Mouse (Mus musculus) intestine, postnatal 0 days (tissue): ENCODE measurements around the gene Mbtd1. TPM values are rescaled to one million over a fixed set of nuclear protein-coding genes. Genes with fewer than 3 reads are reported as not detected.
A peak's percentile ranks its signal among the peaks of the same experiment; 100 is the strongest.

Experiments
- ATAC-seq: fragments of 200-750 bp; cut with Nextera tagmentation; 2 replicates; pipeline ENCODE4 v1.8.0; 2017; ENCODE audit warnings: mild to moderate bottlenecking, moderate TSS enrichment, moderate library complexity
- H3K27ac ChIP-seq: fragments of 300-500 bp; sonication (generic); 2 replicates; pipeline ENCODE4 v1.5.1; 2014; ENCODE audit warnings: mild to moderate bottlenecking, low read depth, low read length, moderate library complexity
- H3K27me3 ChIP-seq: fragments of 300-500 bp; sonication (generic); replicated peaks from 2 replicates; pipeline ENCODE4 v1.6.1; 2014; ENCODE audit warnings: low read length, mixed read lengths; ENCODE audit not compliant: control insufficient read depth, insufficient read depth
- H3K36me3 ChIP-seq: fragments of 300-500 bp; sonication (generic); 2 replicates; pipeline ENCODE4 v1.6.1; 2014; ENCODE audit warnings: mild to moderate bottlenecking, moderate library complexity; ENCODE audit not compliant: control insufficient read depth, insufficient read depth
- H3K4me1 ChIP-seq: fragments of 300-500 bp; sonication (generic); replicated peaks from 2 replicates; pipeline ENCODE4 v1.6.1; 2014; ENCODE audit warnings: antibody characterized with exemption, low read length, mixed read lengths; ENCODE audit not compliant: control insufficient read depth, insufficient read depth
- H3K4me2 ChIP-seq: fragments of 300-500 bp; sonication (generic); replicated peaks from 2 replicates; pipeline ENCODE4 v1.6.1; 2014; ENCODE audit warnings: low read depth, mild to moderate bottlenecking, moderate library complexity
- H3K4me3 ChIP-seq: fragments of 300-500 bp; sonication (generic); 2 replicates; pipeline ENCODE4 v1.5.1; 2014; ENCODE audit warnings: low read depth, low read length
- H3K9ac ChIP-seq: fragments of 300-500 bp; sonication (generic); 2 replicates; pipeline ENCODE4 v1.6.1; 2014; ENCODE audit warnings: mild to moderate bottlenecking, low read depth, low read length
- H3K9me3 ChIP-seq: fragments of 300-500 bp; sonication (generic); 2 replicates; pipeline ENCODE4 v1.6.1; 2016; ENCODE audit warnings: mixed run types; ENCODE audit not compliant: control insufficient read depth
- CTCF ChIP-seq: sonication (generic); IDR thresholded peaks from 2 replicates; pipeline ENCODE4 v1.5.1; 2016; ENCODE audit warnings: low read depth, mild to moderate bottlenecking, control low read depth, antibody characterized with exemption, moderate library complexity
- WGBS: fragments of 180-500 bp; shearing (Covaris S2); extraction: QIAGEN DNeasy Blood & Tissue Kit; methylation state at CpG from one replicate; pipeline ENCODE4 v1.1.7; 2014; 5-methylcytosine and 5-hydroxymethylcytosine counted together
- polyA plus RNA-seq: library from polyadenylated mRNA; unstranded; fragments of >200 nt; fragmentation: Nextera tagmentation; extraction: Ambion mirVana; gene quantifications from 2 replicates; pipeline ENCODE4 v1.2.1, GENCODE M21; 2015

Mbtd1 gene
- polyA plus RNA-seq, 1 experiment from 2014 or later, result 9.4 TPM

DNA sequence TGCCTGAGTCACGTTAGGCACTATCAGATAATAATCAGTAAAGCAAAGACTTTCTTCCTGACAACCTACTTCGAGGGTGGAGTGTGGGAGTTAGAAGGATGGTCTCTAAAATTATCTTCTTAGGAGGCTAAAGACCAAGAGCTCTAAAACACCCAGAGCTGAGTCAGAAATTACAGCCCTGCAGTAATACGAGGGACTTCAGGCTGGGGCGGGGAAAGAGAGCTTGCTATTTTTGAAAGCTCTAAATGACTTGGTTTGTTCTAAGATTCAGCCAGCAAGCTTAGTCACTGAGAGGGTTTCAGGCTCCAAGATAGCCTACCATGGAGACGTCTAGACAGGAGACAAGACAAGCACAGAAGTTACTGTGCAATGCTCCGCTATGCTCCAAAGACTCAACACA is 79.7 kb downstream of the Mbtd1 start:
- Histone ChIP-seq H3K4me2 (no peak overlapping the region), H3K4me3 (no peak overlapping the region), H3K4me1 (no peaks in the 10 kb centered on the region), H3K9me3 (no peaks in the 10 kb centered on the region), H3K9ac (no peak overlapping the region), H3K27ac (peak overlapping the region; percentile 15; the same call in 1 of the 2 replicates), H3K36me3 (peaks cover 32% of the 10 kb centered on the region), H3K27me3 (no peaks in the 10 kb centered on the region)
- TF ChIP-seq CTCF, result no peak
- no peak for ATAC-seq
- WGBS, result 76% methylated on average over 6 of the region's 6 CpGs

- peaks cover 25% of the 10 kb centered on the region for H3K36me3 ChIP-seq
- H3K4me1 ChIP-seq, result no peaks in the 10 kb centered on the region
- 2% methylated on average over 11 of the region's 11 CpGs for WGBS
- peak overlapping the region; percentile 55; the same call in 1 of the 2 replicates for H3K27ac ChIP-seq
- H3K9me3 ChIP-seq, result no peaks in the 10 kb centered on the region
- peak overlapping the region; percentile 69 for H3K4me3 ChIP-seq
- ATAC-seq, result no peak
- H3K9ac ChIP-seq, result peak overlapping the region; percentile 48
- no peak for TF ChIP-seq CTCF
- H3K4me2 ChIP-seq, result peak overlapping the region; percentile 77
- no peaks in the 10 kb centered on the region for H3K27me3 ChIP-seq
Measured at GRCm38 (mm10) chr11:93967381-93967780, 81.7 kb downstream of the Mbtd1 start.

DNA sequence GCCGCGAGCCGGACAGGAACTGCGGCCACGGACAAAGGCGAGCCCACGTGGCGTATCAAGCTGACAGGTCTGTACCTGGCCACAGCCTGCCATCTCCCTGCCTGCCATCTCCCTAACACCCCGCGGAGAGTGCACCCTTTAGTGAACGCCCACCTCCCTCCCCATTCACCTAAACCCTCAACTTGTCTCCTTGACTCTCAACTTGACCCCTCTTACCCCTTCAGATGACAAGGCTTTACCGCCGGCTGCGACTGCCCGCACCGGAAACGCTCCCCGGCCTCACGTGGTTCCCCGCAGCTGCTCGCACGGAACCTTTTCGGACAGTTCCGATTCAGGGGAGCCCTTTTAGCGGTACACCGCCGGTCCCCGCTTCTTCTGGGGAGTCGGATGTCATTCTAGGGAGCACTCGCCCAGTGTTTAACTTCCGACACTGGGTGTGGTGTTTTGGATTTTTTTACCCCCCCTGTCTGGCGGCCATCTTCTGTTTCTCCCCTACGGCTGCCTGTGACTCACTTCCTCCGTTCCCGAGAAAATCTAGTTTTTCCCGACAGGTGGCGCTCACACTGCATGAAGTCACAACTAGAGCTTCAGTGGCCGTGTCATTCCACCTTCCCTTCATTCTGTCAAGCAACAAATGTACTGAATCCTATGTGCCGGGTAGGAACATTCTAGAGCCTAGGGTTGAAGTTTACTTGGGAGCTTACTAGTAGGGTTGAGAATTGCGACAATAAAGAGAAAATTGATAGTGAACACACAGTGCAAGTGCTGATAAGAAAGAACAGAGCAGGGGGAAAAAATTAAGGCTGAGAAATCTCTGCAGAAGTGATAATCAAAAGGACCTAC is 82.6 kb downstream of the Mbtd1 start, which contains the start of the genes Gm20390 and Nme1:
TSS of gene Gm20390 (minus strand) at position 289 of the 843 bp plus-strand sequence.
TSS of gene Nme1 (minus strand) at position 517 of the 843 bp plus-strand sequence.
- Histone ChIP-seq H3K9ac (peak within 1 kb of the TSS; percentile 48), H3K36me3 (peaks cover 18% of the 10 kb centered on the region), H3K4me3 (peak within 1 kb of the TSS; percentile 69), H3K27me3 (no peaks in the 10 kb centered on the region), H3K9me3 (no peaks in the 10 kb centered on the region), H3K27ac (peak within 1 kb of the TSS; percentile 55; the same call in 1 of the 2 replicates), H3K4me2 (peak within 1 kb of the TSS; percentile 77), H3K4me1 (no peaks in the 10 kb centered on the region)
- peak; percentile 98 for ATAC-seq
- peak; percentile 95 for TF ChIP-seq CTCF
- under 1% methylated on average over 40 of the region's 40 CpGs for WGBS

- H3K4me2 ChIP-seq, result peak overlapping the region; percentile 48; the same call in 1 of the 2 replicates
- WGBS, result 33% methylated on average over 6 of the region's 6 CpGs
- no peaks in the 10 kb centered on the region for H3K9me3 ChIP-seq
- no peaks in the 10 kb centered on the region for H3K27me3 ChIP-seq
- no peak for ATAC-seq
- H3K9ac ChIP-seq, result no peak overlapping the region
- TF ChIP-seq CTCF, result no peak
- no peak overlapping the region for H3K27ac ChIP-seq
- no peaks in the 10 kb centered on the region for H3K4me1 ChIP-seq
- peak overlapping the region; percentile 9; the same call in 1 of the 2 replicates for H3K4me3 ChIP-seq
- peaks cover 12% of the 10 kb centered on the region for H3K36me3 ChIP-seq
Measured at GRCm38 (mm10) chr11:93968848-93969128, 83.1 kb downstream of the Mbtd1 start.

- no peaks in the 10 kb centered on the region for H3K9me3 ChIP-seq
- H3K4me2 ChIP-seq, result no peak overlapping the region; the same call in 1 of the 2 replicates
- H3K9ac ChIP-seq, result no peak overlapping the region
- no peaks in the 10 kb centered on the region for H3K4me1 ChIP-seq
- peaks cover 11% of the 10 kb centered on the region for H3K36me3 ChIP-seq
- TF ChIP-seq CTCF, result no peak
- no peak overlapping the region for H3K4me3 ChIP-seq
- H3K27me3 ChIP-seq, result no peaks in the 10 kb centered on the region
- 92% methylated on average over 6 of the region's 6 CpGs for WGBS
- no peak overlapping the region for H3K27ac ChIP-seq
- no peak for ATAC-seq
Measured at GRCm38 (mm10) chr11:93969171-93969570, 83.5 kb downstream of the Mbtd1 start.

DNA sequence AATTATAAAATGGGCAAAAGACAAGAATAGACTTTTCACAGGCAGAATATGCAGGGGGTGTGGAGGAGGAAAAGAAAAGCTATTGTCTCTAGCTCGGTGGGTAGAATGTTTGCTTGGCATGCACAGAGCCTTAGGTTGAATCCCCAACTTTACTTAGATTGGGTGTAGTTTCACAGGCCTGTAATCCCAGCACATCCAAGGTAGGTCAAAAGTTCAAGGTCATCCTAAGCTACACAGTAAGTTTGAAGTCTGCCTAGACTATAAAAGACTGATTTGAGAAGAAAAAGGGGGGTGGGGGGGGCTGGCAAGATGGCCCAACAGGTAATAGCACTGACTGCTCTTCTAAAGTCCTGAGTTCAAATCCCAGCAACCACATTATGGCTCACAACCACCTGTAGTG is 84.1 kb downstream of the Mbtd1 start:
- Histone ChIP-seq H3K4me1 (no peaks in the 10 kb centered on the region), H3K9me3 (no peaks in the 10 kb centered on the region), H3K27ac (no peak overlapping the region), H3K36me3 (peaks cover 10% of the 10 kb centered on the region), H3K27me3 (no peaks in the 10 kb centered on the region), H3K9ac (no peak overlapping the region), H3K4me2 (no peak overlapping the region), H3K4me3 (no peak overlapping the region)
- ATAC-seq, result no peak
- TF ChIP-seq CTCF, result no peak
- 67% methylated on average over 1 of the region's 1 CpGs for WGBS
